Mouse (Mus musculus) left cerebral cortex, postnatal 36 days (tissue): ENCODE results near the gene Hspa4. TPM values are rescaled to one million over a fixed set of nuclear protein-coding genes. Genes with fewer than 3 reads are reported as not detected.
A peak's percentile ranks its signal among the peaks of the same experiment; 100 is the strongest.

Source experiments
- DNase-seq, 2 experiments: peaks; one replicate each; pipeline ENCODE4 v3.0.0; 2021 to 2022; ENCODE audit warnings: low spot score in 2 of 2, mixed read lengths in 1 of 2
- intact Hi-C: fragments of 180-260 bp; cut with DNase I; formaldehyde crosslinking; loops from one replicate; pipeline ENCODE4 v1.15.1; 2025
- total RNA-seq, 2 experiments: library from RNA; stranded (reverse); gene quantifications; 2 replicates each; pipeline ENCODE4 v1.2.3; 2021

Hspa4 gene
- total RNA-seq, 2 experiments from 2014 or later = 163 to 181 TPM

- no peak for DNase-seq
- intact Hi-C loops = loop anchor here (10.0 kb wide), 1 partner anchor 494 kb away; the partner anchor contains the start of gene Fstl4
Observed at GRCm38 (mm10) chr11:53259047-53259632, 41.1 kb downstream of the Hspa4 start.

- DNase-seq = no peak
Observed at GRCm38 (mm10) chr11:53256914-53257313, 43.3 kb downstream of the Hspa4 start.

DNA sequence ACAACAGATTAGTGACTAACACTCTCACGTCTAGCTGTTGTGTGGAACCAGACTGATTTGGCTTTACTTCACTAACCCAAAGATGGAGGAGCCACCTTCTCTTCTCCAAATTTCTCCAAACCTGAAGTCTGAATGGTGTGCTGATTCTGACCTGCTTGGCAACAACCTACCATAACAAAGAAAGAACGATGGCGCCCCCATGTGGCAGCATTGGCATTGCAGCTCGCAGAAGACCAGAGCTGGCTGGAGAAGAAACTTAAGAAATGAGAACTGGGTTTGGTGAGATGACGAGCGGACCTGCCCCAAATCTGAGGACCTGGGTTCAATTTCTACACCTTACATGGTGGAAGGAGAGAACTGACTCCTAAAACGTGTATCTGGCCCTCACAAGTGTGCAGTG lies 45.3 kb downstream of the Hspa4 start:
- peak; percentile 79 for DNase-seq
- intact Hi-C loops = loop anchor here (10.0 kb wide), 1 partner anchor 490 kb away; the partner anchor contains the start of gene Fstl4

More at GRCm38 (mm10) chr11:53256914-53257313, 43.3 kb downstream of the Hspa4 start:
- intact Hi-C loops = loop anchor here (2.0 to 10.0 kb wide), 2 partner anchors 492 to 836 kb away; partner anchors contain the start of gene Fstl4

- DNase-seq = no peak
- intact Hi-C loops = loop anchor here (10.0 kb wide), 1 partner anchor 490 kb away; the partner anchor contains the start of gene Fstl4
Observed at GRCm38 (mm10) chr11:53254428-53254827, 45.8 kb downstream of the Hspa4 start.

- intact Hi-C loops = loop anchor here (10.0 kb wide), 1 partner anchor 488 kb away; the partner anchor contains the start of gene Fstl4
- no peak for DNase-seq
Observed at GRCm38 (mm10) chr11:53252186-53253119, 47.8 kb downstream of the Hspa4 start.

- DNase-seq = no peak
- intact Hi-C loops = loop anchor here (10.0 kb wide), 1 partner anchor 486 kb away; the partner anchor contains the start of gene Fstl4
Observed at GRCm38 (mm10) chr11:53250796-53251195, 49.5 kb downstream of the Hspa4 start.

DNA sequence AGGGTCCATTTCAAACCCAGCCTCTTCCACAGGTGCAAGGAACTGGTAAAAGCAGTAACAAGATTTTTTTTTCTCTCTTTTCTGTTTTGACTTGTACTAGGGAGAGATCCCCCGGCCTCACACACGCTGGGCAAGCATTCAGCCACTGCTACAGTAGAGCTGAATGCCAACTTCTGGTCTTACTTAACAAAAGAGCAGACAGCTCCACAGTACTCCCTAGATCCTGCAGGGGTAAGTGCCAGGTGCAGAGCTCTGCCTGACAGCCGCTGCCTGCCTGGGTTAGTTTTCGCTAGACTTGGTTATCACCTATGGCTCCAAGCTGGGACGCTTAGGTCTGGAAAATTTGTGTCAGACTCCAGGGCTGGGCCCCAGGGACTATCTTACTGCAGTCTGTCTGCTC lies 50.6 kb downstream of the Hspa4 start:
- intact Hi-C loops = loop anchor here (10.0 kb wide), 1 partner anchor 485 kb away; the partner anchor contains the start of gene Fstl4

DNA sequence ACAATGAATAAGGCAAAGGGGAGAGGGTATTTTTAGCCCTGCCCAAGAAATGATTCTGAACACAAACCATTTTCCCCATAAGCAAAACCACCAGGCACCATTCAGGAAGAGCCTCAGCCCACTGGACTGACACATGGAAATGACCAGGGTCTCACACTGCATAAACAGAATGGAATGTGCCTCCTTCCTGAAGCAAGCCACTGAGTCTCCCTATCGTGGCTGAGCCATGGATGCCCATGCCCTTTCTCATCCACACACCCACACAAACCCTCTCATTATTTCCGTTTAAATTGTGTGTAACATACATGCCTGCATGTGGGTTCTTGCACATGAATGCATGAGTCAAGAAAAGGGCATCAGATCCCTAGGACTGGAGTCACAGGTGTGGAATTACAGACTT lies 54.7 kb downstream of the Hspa4 start:
- intact Hi-C loops = no loop called here
- no peak for DNase-seq

More for the DNA sequence above, 50.6 kb downstream of the Hspa4 start:
- no peak for DNase-seq

DNA sequence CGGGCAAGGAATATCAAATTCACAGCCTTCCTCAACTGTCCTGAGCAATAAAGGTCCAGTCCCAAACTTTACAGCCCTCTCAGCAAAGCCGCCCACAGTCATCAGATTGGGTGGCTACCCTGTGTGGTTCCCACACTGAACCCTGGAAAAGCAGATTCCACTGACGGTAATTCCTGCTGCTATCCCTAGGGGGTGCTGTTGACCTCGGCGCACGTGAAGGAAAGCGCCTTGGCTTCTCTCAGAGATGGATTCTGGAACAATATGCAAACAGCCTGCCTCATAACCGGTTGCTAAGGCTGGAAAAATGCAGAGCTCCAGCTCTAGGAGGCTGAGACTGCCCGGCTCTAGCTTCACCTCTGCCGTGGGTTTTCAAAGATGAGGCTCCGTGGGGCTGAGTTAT lies 57.1 kb downstream of the Hspa4 start:
- DNase-seq = no peak
- intact Hi-C loops = no loop called here

GRCm38 (mm10) chr11:53233590-53233989 lies 66.7 kb downstream of the Hspa4 start:
- DNase-seq = no peak
- intact Hi-C loops = no loop called here

GRCm38 (mm10) chr11:53231836-53232235 lies 68.4 kb downstream of the Hspa4 start:
- no peak for DNase-seq
- intact Hi-C loops = no loop called here

GRCm38 (mm10) chr11:53229011-53229410 lies 71.2 kb downstream of the Hspa4 start:
- intact Hi-C loops = no loop called here
- peak; percentile 64 to 65 for DNase-seq

DNA sequence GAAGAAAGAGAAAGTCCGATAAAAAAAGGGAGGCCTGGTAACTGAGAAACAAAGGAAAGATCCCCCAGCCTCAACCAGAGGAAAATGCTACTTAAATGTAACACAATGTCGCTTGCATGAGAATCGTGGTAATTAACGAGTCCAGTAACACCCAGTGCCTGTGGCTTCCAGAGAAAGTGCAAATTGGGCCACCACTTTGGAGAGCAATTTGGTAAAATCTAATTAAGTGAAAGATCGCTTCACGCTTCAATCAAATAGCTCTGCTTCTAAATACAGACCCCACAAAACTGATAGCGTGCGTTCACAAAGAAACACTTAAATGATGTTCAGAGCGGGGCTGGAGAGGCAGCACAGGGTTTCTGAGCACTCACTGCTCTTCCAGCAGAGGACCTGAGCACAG lies 89.4 kb downstream of the Hspa4 start:
- no peak for DNase-seq
- intact Hi-C loops = no loop called here

Other genes with a start within 250 kb of the Hspa4 start
- gene Zcchc10, start 24.2 kb upstream of the Hspa4 start, total RNA-seq = 1 to 10 TPM; 9.3 to 9.5 TPM
- 100 to 1,000 TPM; 157 to 221 TPM for gene Aff4, start 50.4 kb upstream of the Hspa4 start, total RNA-seq
- gene Leap2, start 122.7 kb upstream of the Hspa4 start, total RNA-seq = not detected
- 100 to 1,000 TPM; 404 to 490 TPM for gene Uqcrq, start 130.4 kb upstream of the Hspa4 start, total RNA-seq
- gene Gdf9, start 130.6 kb upstream of the Hspa4 start, total RNA-seq = 1 to 10 TPM in 1 of 2 experiments, not detected in 1; 1.1 TPM
- gene Gm10447, start 156.7 kb upstream of the Hspa4 start, total RNA-seq = under 1 TPM; 0.22 to 0.34 TPM
- gene Shroom1, start 156.7 kb upstream of the Hspa4 start, total RNA-seq = 1 to 10 TPM; 5.3 to 5.5 TPM
- gene Gm9837, start 170.0 kb upstream of the Hspa4 start, total RNA-seq = not detected
- gene Gm9945, start 179.7 kb upstream of the Hspa4 start, total RNA-seq = 1 to 10 TPM; 2.6 to 3.4 TPM
- gene Sowaha, start 179.8 kb upstream of the Hspa4 start, total RNA-seq = 10 to 100 TPM; 59.1 to 81.6 TPM
- gene Sept8, start 218.8 kb upstream of the Hspa4 start, total RNA-seq = 100 to 1,000 TPM; 305 to 337 TPM